Mouse (Mus musculus) kidney, adult 11 months (tissue): ENCODE results near the gene Krtap4-8.
"Not testable (repeated sequence)": the region's sequence is repeated elsewhere in the genome, so short reads cannot be mapped to it uniquely, and the experiment has no call there.

Experiments
- DNase-seq: peaks from one replicate; pipeline ENCODE4 v3.0.0; 2022

Gene Krtap4-8

GRCm38 (mm10) chr11:99780604-99781003 is at the start of gene Krtap4-8:
Krtap4-8 (minus strand) TSS chr11:99780704.
- DNase-seq, result no peak

- DNase-seq, result not testable (repeated sequence)
These were observed 35.1 kb upstream of the Krtap4-8 start, which contains the start of gene Gm11564 for GRCm38 (mm10) chr11:99815566-99815965. Gm11564 (minus strand) TSS chr11:99815666.

GRCm38 (mm10) chr11:99809792-99810191 is 29.3 kb upstream of the Krtap4-8 start, which contains the start of gene Krtap4-13:
Krtap4-13 (minus strand) TSS chr11:99809892.
- DNase-seq, result not testable (repeated sequence)

GRCm38 (mm10) chr11:99804346-99804745 is 23.8 kb upstream of the Krtap4-8 start, which contains the start of gene Gm11554:
Gm11554 (minus strand) TSS chr11:99804446.
- DNase-seq, result not testable (repeated sequence)

GRCm38 (mm10) chr11:99798832-99799231 is 18.3 kb upstream of the Krtap4-8 start, which contains the start of gene Gm11569:
Gm11569 (minus strand) TSS chr11:99798932.
- not testable (repeated sequence) for DNase-seq

- no peak for DNase-seq
These were observed 12.9 kb upstream of the Krtap4-8 start, which contains the start of gene Gm11596 for GRCm38 (mm10) chr11:99793367-99793766. Gm11596 (minus strand) TSS chr11:99793467.

GRCm38 (mm10) chr11:99784900-99785299 is 4.4 kb upstream of the Krtap4-8 start, which contains the start of gene Krtap4-9:
Krtap4-9 (plus strand) TSS chr11:99785200.
- not testable (repeated sequence) for DNase-seq

GRCm38 (mm10) chr11:99778401-99778800 is 2.1 kb downstream of the Krtap4-8 start:
- DNase-seq, result peak; percentile 5

GRCm38 (mm10) chr11:99772813-99773212 is 7.7 kb downstream of the Krtap4-8 start, which contains the start of gene Gm11595:
Gm11595 (minus strand) TSS chr11:99772913.
- not testable (repeated sequence) for DNase-seq

- DNase-seq, result no peak
These were observed 12.1 kb downstream of the Krtap4-8 start for GRCm38 (mm10) chr11:99768410-99768809.

- no peak for DNase-seq
These were observed 21.6 kb downstream of the Krtap4-8 start for GRCm38 (mm10) chr11:99758877-99759276.

GRCm38 (mm10) chr11:99743985-99744384 is 36.5 kb downstream of the Krtap4-8 start:
- DNase-seq, result no peak

GRCm38 (mm10) chr11:99734190-99734589 is 46.3 kb downstream of the Krtap4-8 start, which contains the start of gene Gm14180:
Gm14180 (minus strand) TSS chr11:99734290.
- no peak for DNase-seq
